Mouse (Mus musculus) heart, embryonic 12.5 days (tissue): ENCODE measurements around the gene Ewsr1. TPM values are rescaled to one million over a fixed set of nuclear protein-coding genes. Genes with fewer than 3 reads are reported as not detected.

Experiments
- ATAC-seq: fragments of 200-750 bp; cut with Nextera tagmentation; 2 replicates; pipeline ENCODE4 v1.8.0; 2017; ENCODE audit warnings: moderate TSS enrichment, moderate library complexity; ENCODE audit not compliant: insufficient number of reproducible peaks, low FRiP score
- H3K27ac ChIP-seq: fragments of 300-500 bp; sonication (generic); 2 replicates; pipeline ENCODE4 v1.5.1; 2016; ENCODE audit warnings: mild to moderate bottlenecking, moderate library complexity; ENCODE audit not compliant: poor library complexity, severe bottlenecking
- H3K27me3 ChIP-seq: fragments of 300-500 bp; sonication (generic); replicated peaks from 2 replicates; pipeline ENCODE4 v1.6.1; 2016; ENCODE audit warnings: mild to moderate bottlenecking, moderate library complexity
- H3K36me3 ChIP-seq: fragments of 300-500 bp; sonication (generic); 2 replicates; pipeline ENCODE4 v1.6.1; 2016; ENCODE audit warnings: mild to moderate bottlenecking, moderate library complexity
- H3K4me1 ChIP-seq: fragments of 300-500 bp; sonication (generic); replicated peaks from 2 replicates; pipeline ENCODE4 v1.6.1; 2016; ENCODE audit warnings: mild to moderate bottlenecking
- H3K4me2 ChIP-seq: fragments of 300-500 bp; sonication (generic); 2 replicates; pipeline ENCODE4 v1.6.1; 2016; ENCODE audit warnings: mild to moderate bottlenecking, moderate library complexity
- H3K4me3 ChIP-seq: fragments of 300-500 bp; sonication (generic); 2 replicates; pipeline ENCODE4 v1.5.1; 2016; ENCODE audit warnings: mild to moderate bottlenecking
- H3K9ac ChIP-seq: fragments of 300-500 bp; sonication (generic); 2 replicates; pipeline ENCODE4 v1.6.1; 2016; ENCODE audit warnings: mild to moderate bottlenecking, moderate library complexity
- H3K9me3 ChIP-seq: fragments of 300-500 bp; sonication (generic); replicated peaks from 2 replicates; pipeline ENCODE4 v1.6.1; 2016; ENCODE audit warnings: mild to moderate bottlenecking, moderate library complexity
- WGBS: fragments of 180-500 bp; shearing (Covaris S2); methylation state at CpG from one replicate; pipeline ENCODE4 v1.1.7; 2016; 5-methylcytosine and 5-hydroxymethylcytosine counted together
- microRNA-seq: library from miRNA; unstranded; fragments of <30 nt; microRNA quantifications from one replicate; pipeline ENCODE4, GENCODE M21; 2017
- polyA plus RNA-seq: library from polyadenylated mRNA; unstranded; fragments of >200 nt; fragmentation: Nextera tagmentation; extraction: Ambion mirVana; gene quantifications from 2 replicates; pipeline ENCODE4 v1.2.1, GENCODE M21; 2016

Ewsr1 gene
- polyA plus RNA-seq, 1 experiment from 2014 or later, result 475 TPM

DNA sequence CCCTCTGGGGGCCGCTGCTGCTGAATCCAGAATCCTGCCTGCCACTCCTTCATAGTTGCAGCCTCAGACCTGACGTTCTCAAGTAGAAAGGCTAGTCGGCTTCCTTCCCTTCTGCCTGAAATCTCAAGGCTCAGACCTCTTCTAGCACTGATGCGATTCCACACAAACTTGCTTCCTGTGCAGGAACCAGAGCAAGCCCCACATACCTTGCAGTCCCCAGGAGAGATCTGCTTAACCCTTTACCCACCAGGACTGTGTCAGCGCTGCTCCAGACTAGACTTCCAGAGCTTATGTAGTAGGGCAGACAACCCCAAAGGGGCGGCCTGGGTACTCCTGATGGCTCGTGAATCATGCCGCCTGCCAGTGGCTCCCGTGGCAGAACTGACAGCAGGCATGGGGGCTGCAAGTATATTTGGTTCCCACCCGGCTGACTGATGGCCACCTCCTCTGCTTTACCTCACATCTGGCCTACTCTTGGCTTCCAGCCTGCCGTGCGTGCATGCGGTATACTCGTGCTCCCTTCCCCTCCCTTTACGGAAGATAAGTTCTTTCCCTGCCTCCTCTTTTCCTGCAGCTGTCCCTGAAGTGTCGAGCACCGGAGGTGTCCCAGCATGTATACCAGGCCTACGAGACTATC is 57.8 kb downstream of the Ewsr1 start:
- ATAC-seq, result no peak
- Histone ChIP-seq H3K9ac (no peak overlapping the region), H3K27me3 (no peaks in the 10 kb centered on the region), H3K4me3 (no peak overlapping the region), H3K4me1 (peaks cover 19% of the 10 kb centered on the region), H3K36me3 (peaks cover 66% of the 10 kb centered on the region), H3K27ac (no peak overlapping the region), H3K9me3 (no peaks in the 10 kb centered on the region), H3K4me2 (no peak overlapping the region)
- 48% methylated on average over 18 of the region's 18 CpGs for WGBS

DNA sequence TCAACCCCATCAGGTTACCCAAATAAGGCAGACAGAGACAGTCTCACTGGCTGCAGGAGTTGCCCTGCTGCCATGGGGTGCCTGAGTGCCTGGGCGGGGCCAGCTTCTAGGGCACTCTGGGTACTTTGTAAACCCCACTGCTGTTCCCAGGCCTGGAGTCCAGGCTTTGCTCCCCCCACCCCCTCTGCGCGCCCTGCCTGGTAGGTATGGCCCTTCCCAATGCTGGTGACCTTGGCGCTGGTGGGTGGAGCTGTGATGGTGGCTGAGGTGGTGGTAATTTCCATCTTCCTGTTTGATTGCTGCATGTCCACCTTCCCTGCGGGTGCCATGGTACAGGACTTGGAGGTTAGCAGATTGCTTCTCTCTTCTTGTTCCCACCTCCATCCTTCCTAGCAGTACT is 58.5 kb downstream of the Ewsr1 start:
- 88% methylated on average over 5 of the region's 5 CpGs for WGBS

DNA sequence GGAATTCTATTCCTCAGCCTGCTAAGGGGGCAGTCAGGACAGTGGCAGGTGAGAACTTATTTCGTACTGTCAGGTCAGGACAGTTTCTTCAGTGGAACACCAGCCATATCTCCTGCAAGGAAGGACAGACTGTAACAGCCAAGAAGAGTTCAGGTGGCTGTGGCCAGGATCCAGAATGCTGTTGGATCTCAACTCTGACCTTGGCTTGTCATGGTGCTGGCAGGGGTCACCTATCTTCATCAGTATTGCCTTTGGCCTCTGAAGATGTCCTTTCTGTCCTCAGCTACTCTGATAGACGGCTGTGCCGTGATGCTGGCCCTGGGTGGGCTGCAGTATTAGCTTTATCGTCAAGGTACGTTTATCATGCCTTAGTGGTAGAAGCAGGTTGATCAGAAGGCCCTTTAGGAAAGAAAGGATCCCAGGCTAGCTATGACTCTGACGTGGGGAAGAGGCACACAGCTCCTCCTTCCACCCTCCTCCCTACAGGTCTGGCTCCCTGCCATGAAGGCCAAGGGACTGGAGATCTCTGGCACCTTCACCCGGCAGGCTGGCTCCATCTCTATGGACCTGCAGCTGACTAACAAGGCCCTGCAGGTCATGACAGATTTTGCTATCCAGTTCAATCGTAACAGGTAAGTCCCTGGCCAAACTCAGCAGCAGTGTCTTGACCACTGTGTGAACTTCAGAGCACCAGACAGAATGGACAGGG is 61.8 kb downstream of the Ewsr1 start:
- Histone ChIP-seq H3K9ac (0 out of 2 replicates have a peak overlapping the region, but pooled peaks have one; percentile 18), H3K27me3 (no peaks in the 10 kb centered on the region), H3K4me2 (no peak overlapping the region), H3K36me3 (peaks cover 97% of the 10 kb centered on the region), H3K4me1 (peaks cover 22% of the 10 kb centered on the region), H3K9me3 (no peaks in the 10 kb centered on the region), H3K27ac (no peak overlapping the region), H3K4me3 (no peak overlapping the region)
- WGBS, result 80% methylated on average over 8 of the region's 8 CpGs
- ATAC-seq, result no peak

More for the DNA sequence above, 58.5 kb downstream of the Ewsr1 start:
- no peak overlapping the region for H3K9ac ChIP-seq
- no peaks in the 10 kb centered on the region for H3K9me3 ChIP-seq
- H3K4me2 ChIP-seq, result no peak overlapping the region
- peaks cover 19% of the 10 kb centered on the region for H3K4me1 ChIP-seq
- H3K27me3 ChIP-seq, result no peaks in the 10 kb centered on the region
- peaks cover 73% of the 10 kb centered on the region for H3K36me3 ChIP-seq
- H3K27ac ChIP-seq, result no peak overlapping the region
- no peak overlapping the region for H3K4me3 ChIP-seq
- ATAC-seq, result no peak

GRCm38 (mm10) chr11:5035421-5035820 is 63.6 kb downstream of the Ewsr1 start:
- Histone ChIP-seq H3K4me1 (peaks cover 5% of the 10 kb centered on the region; the same call in 1 of the 2 replicates), H3K27ac (no peak overlapping the region), H3K27me3 (no peaks in the 10 kb centered on the region), H3K9ac (no peak overlapping the region), H3K9me3 (no peaks in the 10 kb centered on the region), H3K36me3 (peaks cover 97% of the 10 kb centered on the region), H3K4me3 (no peak overlapping the region), H3K4me2 (no peak overlapping the region)
- ATAC-seq, result no peak
- 92% methylated on average over 4 of the region's 4 CpGs for WGBS

DNA sequence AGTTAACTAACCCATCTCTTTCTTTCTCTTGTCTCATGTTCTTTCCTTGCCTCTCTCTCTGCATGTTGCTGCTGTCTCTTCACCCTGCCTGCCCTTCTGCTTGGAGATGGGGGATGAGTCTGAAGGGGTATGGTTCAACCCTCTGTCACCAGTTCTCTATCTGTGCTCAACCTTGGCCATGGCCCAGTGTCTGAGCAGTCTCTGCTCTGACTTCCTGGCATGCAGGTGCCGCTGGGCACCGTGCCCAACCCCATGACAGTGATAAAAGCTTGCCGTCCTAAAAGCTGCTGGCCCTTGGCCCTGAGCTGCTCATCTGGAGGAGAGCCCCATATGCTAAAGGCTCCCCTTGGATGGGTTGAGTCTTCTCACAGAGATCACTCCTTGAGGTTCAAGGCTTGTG is 65.9 kb downstream of the Ewsr1 start:
- Histone ChIP-seq H3K4me1 (peaks cover 4% of the 10 kb centered on the region; the same call in 1 of the 2 replicates), H3K9me3 (no peaks in the 10 kb centered on the region), H3K36me3 (peaks cover 96% of the 10 kb centered on the region), H3K27me3 (no peaks in the 10 kb centered on the region), H3K4me3 (no peak overlapping the region), H3K27ac (no peak overlapping the region), H3K9ac (no peak overlapping the region), H3K4me2 (no peak overlapping the region)
- 80% methylated on average over 3 of the region's 3 CpGs for WGBS
- ATAC-seq, result no peak

DNA sequence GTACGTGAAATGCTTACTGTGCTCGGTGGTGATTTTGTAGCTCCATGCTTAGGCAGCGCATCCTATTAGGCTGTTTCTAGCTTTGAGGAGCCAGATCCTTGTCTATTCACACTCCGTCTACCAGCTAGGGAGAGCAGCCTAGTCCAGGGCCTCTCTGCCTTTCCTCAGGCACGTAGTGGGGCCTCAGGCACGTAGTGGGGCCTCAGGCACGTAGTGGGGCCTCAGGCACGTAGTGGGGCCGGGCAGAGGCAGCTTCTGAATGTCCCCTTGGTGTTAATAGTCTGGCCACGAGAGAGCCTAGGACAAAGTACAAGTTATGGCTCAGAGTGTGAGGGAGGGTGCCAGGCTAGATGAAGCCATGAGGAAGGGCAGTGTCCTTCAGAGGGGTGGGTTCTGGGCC is 66.4 kb downstream of the Ewsr1 start:
- Histone ChIP-seq H3K4me3 (no peak overlapping the region), H3K36me3 (peaks cover 96% of the 10 kb centered on the region), H3K4me1 (peaks cover 4% of the 10 kb centered on the region; the same call in 1 of the 2 replicates), H3K9me3 (no peaks in the 10 kb centered on the region), H3K4me2 (no peak overlapping the region), H3K27me3 (no peaks in the 10 kb centered on the region), H3K9ac (no peak overlapping the region), H3K27ac (no peak overlapping the region)
- 93% methylated on average over 10 of the region's 10 CpGs for WGBS
- no peak for ATAC-seq

- H3K9ac ChIP-seq, result no peak overlapping the region
- no peaks in the 10 kb centered on the region for H3K9me3 ChIP-seq
- 93% methylated on average over 7 of the region's 7 CpGs for WGBS
- no peak overlapping the region for H3K27ac ChIP-seq
- no peaks in the 10 kb centered on the region for H3K27me3 ChIP-seq
- ATAC-seq, result no peak
- H3K4me3 ChIP-seq, result no peak overlapping the region
- peaks cover 99% of the 10 kb centered on the region for H3K36me3 ChIP-seq
- H3K4me2 ChIP-seq, result no peak overlapping the region
- H3K4me1 ChIP-seq, result peaks cover 3% of the 10 kb centered on the region; the same call in 1 of the 2 replicates
These were observed 70.8 kb downstream of the Ewsr1 start for GRCm38 (mm10) chr11:5028228-5028627.

DNA sequence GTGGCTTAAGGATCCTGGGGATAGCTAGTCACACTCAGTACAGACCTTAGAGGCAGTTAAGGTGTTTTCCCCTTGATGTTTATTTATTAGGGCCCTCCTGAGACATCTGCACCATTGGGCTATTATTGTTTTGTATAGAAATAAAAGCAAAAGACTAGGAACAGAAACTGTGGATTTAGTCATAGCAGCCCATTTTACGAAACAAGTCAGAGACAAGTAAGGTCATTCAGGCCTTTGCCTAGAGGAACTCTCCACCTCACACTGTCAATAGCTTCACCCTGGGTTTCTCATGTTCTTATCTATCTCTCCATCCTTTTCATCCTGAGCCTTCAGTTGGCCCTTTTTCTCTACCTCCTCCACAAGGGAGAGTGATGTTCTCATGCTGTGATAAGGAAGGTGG is 74.0 kb downstream of the Ewsr1 start:
- no peaks in the 10 kb centered on the region for H3K4me1 ChIP-seq
- no peak overlapping the region for H3K9ac ChIP-seq
- ATAC-seq, result no peak
- 98% methylated on average over 1 of the region's 1 CpGs for WGBS
- peaks cover 82% of the 10 kb centered on the region for H3K36me3 ChIP-seq
- H3K4me2 ChIP-seq, result no peak overlapping the region
- H3K27ac ChIP-seq, result no peak overlapping the region
- H3K9me3 ChIP-seq, result no peaks in the 10 kb centered on the region
- no peaks in the 10 kb centered on the region for H3K27me3 ChIP-seq
- H3K4me3 ChIP-seq, result no peak overlapping the region

Small RNA genes within 50 kb of the gene (microRNA-seq; reads per million reads assigned to microRNA genes)
- gene Gm47296, result 0.71 reads per million

Other genes starting within 250 kb of the Ewsr1 start
- gene Nf2, start 249.7 kb downstream of the Ewsr1 start, polyA plus RNA-seq, result 50.7 and 51.7 TPM in 2 replicates
- gene Nipsnap1, start 225.3 kb downstream of the Ewsr1 start, polyA plus RNA-seq, result 35.8 and 36.1 TPM in 2 replicates
- 28.8 and 29.6 TPM in 2 replicates for gene Thoc5, start 203.9 kb downstream of the Ewsr1 start, polyA plus RNA-seq
- gene Nefh, start 151.2 kb downstream of the Ewsr1 start, polyA plus RNA-seq, result 0.58 and 0.66 TPM in 2 replicates
- gene Ap1b1, start 112.4 kb downstream of the Ewsr1 start, polyA plus RNA-seq, result 51.4 and 56.4 TPM in 2 replicates
- 0.70 and 1.0 TPM in 2 replicates for gene Rasl10a, start 41.1 kb downstream of the Ewsr1 start, polyA plus RNA-seq
- gene Gas2l1, start 33.9 kb downstream of the Ewsr1 start, polyA plus RNA-seq, result 31.6 and 35.8 TPM in 2 replicates
- 26.5 and 28.4 TPM in 2 replicates for gene Rhbdd3, start 340 bp downstream of the Ewsr1 start, polyA plus RNA-seq
- 9.0 and 10.0 TPM in 2 replicates for gene Emid1, start 53.0 kb upstream of the Ewsr1 start, polyA plus RNA-seq
- gene Kremen1, start 162.3 kb upstream of the Ewsr1 start, polyA plus RNA-seq, result 40.1 and 42.0 TPM in 2 replicates